Mouse (Mus musculus) spleen, adult 2 months (tissue): ENCODE measurements around the gene Dab2ip. TPM values are rescaled to one million over a fixed set of nuclear protein-coding genes. Genes with fewer than 3 reads are reported as not detected.
A peak's percentile ranks its signal among the peaks of the same experiment; 100 is the strongest.

Experiments used
- DNase-seq, 2 experiments: peaks; one replicate each; pipeline versions ENCODE4 v3.0.0 to v3.0.0-alpha.2; 2012 to 2021; ENCODE audit warnings: low spot score in 2 of 2, low read depth in 1 of 2
- H3K27ac ChIP-seq: fragments of 200-500 bp; 2 replicates; pipeline ENCODE4 v1.5.1; 2012; ENCODE audit warnings: low read length, inconsistent platforms; ENCODE audit not compliant: insufficient read depth
- H3K27me3 ChIP-seq: fragments of 200-500 bp; 2 replicates; pipeline ENCODE4 v1.6.1; 2012; ENCODE audit warnings: mild to moderate bottlenecking, moderate library complexity, low read length, inconsistent platforms; ENCODE audit not compliant: control insufficient read depth, insufficient read depth
- H3K36me3 ChIP-seq: fragments of 200-500 bp; 2 replicates; pipeline ENCODE4 v1.6.1; 2012; ENCODE audit warnings: mild to moderate bottlenecking, low read length, inconsistent platforms; ENCODE audit not compliant: control insufficient read depth, insufficient read depth
- H3K4me1 ChIP-seq: fragments of 200-500 bp; 2 replicates; pipeline ENCODE4 v1.6.1; 2011; ENCODE audit warnings: inconsistent platforms; ENCODE audit not compliant: control insufficient read depth, insufficient read depth, insufficient read length
- H3K4me3 ChIP-seq: fragments of 200-500 bp; 2 replicates; pipeline ENCODE4 v1.5.1; 2011; ENCODE audit warnings: mild to moderate bottlenecking, inconsistent platforms; ENCODE audit not compliant: insufficient read depth, insufficient read length; ENCODE audit errors: extremely low read depth
- CTCF ChIP-seq: fragments of 200-500 bp; IDR thresholded peaks from 2 replicates; pipeline ENCODE4 v1.5.1; 2011; ENCODE audit warnings: mild to moderate bottlenecking, inconsistent platforms; ENCODE audit not compliant: insufficient read depth, insufficient read length, insufficient replicate concordance; ENCODE audit errors: extremely low read depth
- POLR2A ChIP-seq: fragments of 200-500 bp; IDR thresholded peaks from 2 replicates; pipeline ENCODE4 v1.6.1; 2011; ENCODE audit warnings: low read depth, low read length, inconsistent platforms
- WGBS: fragments of 180-500 bp; shearing (Covaris S2); methylation state at CpG from one replicate; pipeline ENCODE4 v1.1.7; 2018; 5-methylcytosine and 5-hydroxymethylcytosine counted together
- polyA plus RNA-seq: library from polyadenylated mRNA; depleted of rRNA; stranded (reverse); fragments of >200 nt; gene quantifications from 2 replicates; pipeline ENCODE4 v1.2.3, GENCODE M21; 2012

The Dab2ip gene
- polyA plus RNA-seq, 1 experiment: 21.0 TPM

GRCm38 (mm10) chr2:35582341-35582941 lies 24.4 kb downstream of the Dab2ip start:
- H3K4me1 ChIP-seq: peaks cover 3% of the 10 kb centered on the region
- H3K27me3 ChIP-seq: peaks cover 12% of the 10 kb centered on the region
- no peaks in the 10 kb centered on the region for H3K36me3 ChIP-seq
- 3% methylated on average over 35 of the region's 46 CpGs for WGBS
- no peak for DNase-seq
- peak overlapping the region; percentile 35; the same call in 1 of the 2 replicates for H3K4me3 ChIP-seq
- TF ChIP-seq CTCF (no peak), POLR2A (no peak)
- H3K27ac ChIP-seq: no peak overlapping the region

GRCm38 (mm10) chr2:35583406-35583805 lies 25.3 kb downstream of the Dab2ip start:
- no peaks in the 10 kb centered on the region for H3K36me3 ChIP-seq
- H3K4me3 ChIP-seq: no peak overlapping the region
- DNase-seq: no peak
- WGBS: 49% methylated on average over 5 of the region's 5 CpGs
- peaks cover 12% of the 10 kb centered on the region for H3K27me3 ChIP-seq
- no peak overlapping the region for H3K27ac ChIP-seq
- peaks cover 4% of the 10 kb centered on the region for H3K4me1 ChIP-seq
- TF ChIP-seq POLR2A (no peak), CTCF (no peak)

GRCm38 (mm10) chr2:35584011-35584410 lies 25.9 kb downstream of the Dab2ip start:
- 88% methylated on average over 3 of the region's 3 CpGs for WGBS
- TF ChIP-seq POLR2A (no peak), CTCF (no peak)
- peaks cover 12% of the 10 kb centered on the region for H3K27me3 ChIP-seq
- H3K36me3 ChIP-seq: no peaks in the 10 kb centered on the region
- no peak overlapping the region for H3K4me3 ChIP-seq
- DNase-seq: no peak
- no peak overlapping the region for H3K27ac ChIP-seq
- H3K4me1 ChIP-seq: peaks cover 7% of the 10 kb centered on the region

GRCm38 (mm10) chr2:35588368-35588767 lies 30.3 kb downstream of the Dab2ip start:
- WGBS: 39% methylated on average over 9 of the region's 9 CpGs
- DNase-seq: no peak
- Histone ChIP-seq H3K27me3 (no peaks in the 10 kb centered on the region; the same call in 1 of the 2 replicates), H3K4me1 (peaks cover 4% of the 10 kb centered on the region; the same call in 1 of the 2 replicates), H3K27ac (no peak overlapping the region), H3K36me3 (no peaks in the 10 kb centered on the region), H3K4me3 (no peak overlapping the region)
- TF ChIP-seq CTCF: no peak
- TF ChIP-seq POLR2A: no peak

GRCm38 (mm10) chr2:35589385-35589784 lies 31.3 kb downstream of the Dab2ip start:
- WGBS: 47% methylated on average over 10 of the region's 10 CpGs
- H3K27me3 ChIP-seq: no peaks in the 10 kb centered on the region
- H3K4me3 ChIP-seq: no peak overlapping the region

GRCm38 (mm10) chr2:35589800-35590199 lies 31.7 kb downstream of the Dab2ip start:
- TF ChIP-seq POLR2A (no peak), CTCF (no peak)
- peaks cover 9% of the 10 kb centered on the region; the same call in 1 of the 2 replicates for H3K4me1 ChIP-seq
- 85% methylated on average over 4 of the region's 4 CpGs for WGBS
- no peak overlapping the region for H3K27ac ChIP-seq
- H3K4me3 ChIP-seq: no peak overlapping the region
- DNase-seq: no peak
- no peaks in the 10 kb centered on the region for H3K27me3 ChIP-seq
- no peaks in the 10 kb centered on the region for H3K36me3 ChIP-seq

More at GRCm38 (mm10) chr2:35589385-35589784, 31.3 kb downstream of the Dab2ip start:
- DNase-seq: no peak
- peaks cover 9% of the 10 kb centered on the region; the same call in 1 of the 2 replicates for H3K4me1 ChIP-seq
- TF ChIP-seq POLR2A (no peak), CTCF (no peak)
- H3K36me3 ChIP-seq: no peaks in the 10 kb centered on the region
- no peak overlapping the region for H3K27ac ChIP-seq
